Mouse (Mus musculus) frontal cortex, postnatal 25 days (tissue): Measurements from ENCODE around the gene Adamts5.

ENCODE experiments used
- DNase-seq, 2 experiments: peaks; one replicate each; pipeline ENCODE4 v3.0.0; 2022; ENCODE audit warnings: low spot score in 2 of 2

Gene Adamts5

GRCm38 (mm10) chr16:85822330-85822916, 79.2 kb downstream of the Adamts5 start:
- DNase-seq: no peak

DNA sequence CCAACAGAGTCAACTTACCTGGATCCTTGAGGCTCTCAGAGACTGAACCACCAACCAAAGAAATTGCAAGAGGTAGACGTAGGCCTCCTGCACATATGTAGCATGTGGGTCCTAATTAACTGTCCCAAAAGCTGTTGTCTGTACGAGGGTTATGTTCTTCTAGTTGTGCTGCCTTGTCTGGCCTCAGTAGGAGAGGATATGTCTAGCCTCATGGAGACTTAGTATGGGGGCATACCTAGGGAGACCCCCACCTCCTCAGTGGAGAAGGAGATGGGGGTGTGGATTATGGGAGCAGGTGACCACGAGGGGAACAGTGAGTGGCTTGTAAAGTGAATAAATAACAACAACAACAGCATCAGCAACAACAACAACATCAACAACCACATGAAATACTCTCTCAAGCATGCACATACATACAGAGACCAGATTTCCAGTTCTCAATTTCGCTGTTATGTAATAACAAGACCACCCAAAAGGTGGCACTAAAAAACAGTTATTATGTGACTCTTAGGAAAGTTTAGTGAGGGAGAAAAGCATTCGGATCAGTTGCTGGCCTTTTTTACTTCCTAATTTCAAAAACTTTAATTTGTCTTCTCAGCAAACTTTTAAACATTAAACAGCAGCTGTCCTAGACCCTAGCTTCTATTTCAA, 81.7 kb downstream of the Adamts5 start:
- DNase-seq: no peak

DNA sequence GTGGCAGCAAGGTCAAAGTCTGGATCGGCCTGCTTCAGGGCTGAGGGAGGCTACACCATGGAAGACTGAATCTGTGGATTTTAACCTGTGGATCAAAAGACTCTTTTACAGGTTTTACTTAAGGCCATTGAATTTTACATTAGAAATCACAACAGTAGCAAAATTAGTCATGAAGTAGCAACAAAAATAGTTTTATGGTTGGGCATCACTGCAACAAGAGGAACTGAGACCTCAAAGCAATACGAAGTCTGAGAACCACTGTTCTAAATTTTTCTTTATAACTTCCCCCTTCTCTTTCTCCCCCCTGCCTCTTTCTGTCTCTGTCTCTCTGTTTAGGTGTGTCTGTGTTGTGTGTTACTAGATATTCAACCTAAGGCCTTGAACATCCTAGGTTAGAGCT, 87.5 kb downstream of the Adamts5 start:
- no peak for DNase-seq

DNA sequence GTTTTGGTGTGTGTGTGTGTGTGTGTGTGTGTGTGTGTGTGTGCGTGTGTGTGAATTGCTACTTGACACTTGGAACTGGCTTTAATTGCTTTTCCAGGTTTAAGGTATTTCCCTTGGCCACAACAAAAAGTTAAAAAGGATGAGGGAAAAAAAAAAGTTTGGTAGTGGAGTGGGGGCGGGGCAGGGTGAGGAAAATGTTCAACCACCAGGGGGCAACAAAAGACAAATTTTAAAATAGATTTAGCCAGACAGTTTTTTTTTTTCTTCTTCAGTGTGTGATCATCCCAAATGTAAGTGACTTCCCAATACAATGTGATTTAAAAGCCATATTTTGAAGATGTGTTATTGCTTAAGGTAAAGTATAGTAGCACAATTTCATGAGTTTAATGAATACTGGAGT, 94.0 kb downstream of the Adamts5 start:
- peak; percentile 49 to 51 for DNase-seq

- peak in 1 of 2 experiments; percentile 44 for DNase-seq
Measured at GRCm38 (mm10) chr16:85807072-85807471, 94.6 kb downstream of the Adamts5 start.
